Mouse (Mus musculus) heart, adult 2 months (tissue): Measurements from ENCODE around the gene Dennd6a.

Source experiments
- CTCF ChIP-seq: fragments of 200-600 bp; IDR thresholded peaks from 2 replicates; pipeline ENCODE4 v1.8.1; 2022; ENCODE audit warnings: antibody characterized with exemption, mild to moderate bottlenecking, moderate library complexity
- EP300 ChIP-seq: fragments of 200-500 bp; IDR thresholded peaks from 2 replicates; pipeline ENCODE4 v1.6.1; 2011; ENCODE audit warnings: low read depth, low read length, control low read depth; ENCODE audit not compliant: insufficient read depth
- POLR2A ChIP-seq: fragments of 200-500 bp; IDR thresholded peaks from 2 replicates; pipeline ENCODE4 v1.6.1; 2011; ENCODE audit warnings: mild to moderate bottlenecking, low read depth, low read length, control low read depth; ENCODE audit not compliant: insufficient read depth

- no peak for TF ChIP-seq EP300
- no peak for TF ChIP-seq CTCF
- no peak for TF ChIP-seq POLR2A
Measured at GRCm38 (mm10) chr14:26571951-26572675, 1.5 kb upstream of the Dennd6a start.
